Mouse (Mus musculus) embryo, embryonic 11.5 days (tissue): Measurements from ENCODE around the gene Acsbg1.
A peak's percentile ranks its signal among the peaks of the same experiment; 100 is the strongest.
"Not testable (repeated sequence)": the region's sequence is repeated elsewhere in the genome, so short reads cannot be mapped to it uniquely, and the experiment has no call there.

Experiments
- DNase-seq: peaks from one replicate; pipeline ENCODE4 v3.0.0-alpha.2; 2012; ENCODE audit warnings: low read depth, low spot score

Gene Acsbg1

GRCm38 (mm10) chr9:54614182-54614850, 47.4 kb downstream of the Acsbg1 start:
- peak; percentile 45 for DNase-seq

DNA sequence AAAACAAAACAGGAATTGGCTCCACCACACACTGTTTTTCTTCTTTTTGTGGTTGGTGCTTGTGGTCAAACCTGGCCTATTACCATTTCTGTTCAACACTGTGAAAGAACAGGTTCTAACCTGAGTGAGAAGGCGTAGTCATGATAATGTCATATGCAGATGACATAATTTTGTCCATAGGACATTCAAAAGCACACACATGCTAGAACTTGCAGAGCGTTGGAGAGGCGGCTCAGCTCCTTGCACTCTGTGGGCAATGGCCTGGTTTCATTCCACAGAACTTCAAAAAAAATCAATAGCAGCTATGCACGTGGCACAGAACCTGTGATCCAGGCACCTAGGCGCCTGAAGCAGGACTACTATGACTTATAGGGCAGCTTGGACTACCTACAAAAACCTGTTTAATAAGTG, 48.9 kb downstream of the Acsbg1 start:
- DNase-seq = no peak

DNA sequence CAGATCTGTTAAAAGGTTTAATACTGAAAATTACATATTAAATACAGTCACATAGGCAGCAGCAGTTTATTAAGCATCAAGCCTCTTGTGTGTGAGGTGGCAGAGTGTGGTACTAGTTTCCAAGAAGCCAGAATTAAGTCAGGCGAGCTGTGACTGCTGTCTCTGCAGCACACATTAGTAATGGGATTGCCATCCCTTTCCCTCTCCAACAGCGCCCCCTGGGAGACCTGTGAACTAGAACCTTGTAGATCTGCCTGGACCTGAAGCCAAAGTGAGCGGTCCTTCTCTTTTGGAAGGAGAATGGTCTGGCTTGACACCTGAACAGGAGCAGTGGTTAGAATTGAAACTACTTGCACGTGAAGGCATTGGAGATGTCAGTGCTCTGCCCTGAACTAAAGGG, 56.8 kb downstream of the Acsbg1 start:
- DNase-seq = peak; percentile 23

GRCm38 (mm10) chr9:54604131-54604654, 57.5 kb downstream of the Acsbg1 start:
- no peak for DNase-seq

DNA sequence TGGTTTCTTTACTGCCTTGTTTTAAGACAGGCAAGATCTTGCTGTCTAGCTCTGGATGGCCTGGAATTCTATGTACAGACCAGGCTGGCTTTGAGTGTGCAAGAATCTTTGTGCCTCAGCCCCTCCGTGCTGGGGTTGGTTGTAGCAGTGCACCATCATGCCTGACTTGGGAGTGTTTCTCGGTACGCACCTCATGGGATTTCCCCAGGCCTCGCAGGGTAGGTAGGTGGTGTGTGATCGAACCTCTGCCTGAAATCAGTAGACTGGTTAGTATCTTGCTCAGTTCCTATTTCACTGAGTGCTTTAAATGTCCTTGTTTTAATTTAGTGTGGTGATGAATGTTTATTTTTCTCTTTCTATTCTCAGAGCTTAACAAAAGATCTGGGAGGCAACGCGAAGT, 58.8 kb downstream of the Acsbg1 start:
- DNase-seq = no peak

DNA sequence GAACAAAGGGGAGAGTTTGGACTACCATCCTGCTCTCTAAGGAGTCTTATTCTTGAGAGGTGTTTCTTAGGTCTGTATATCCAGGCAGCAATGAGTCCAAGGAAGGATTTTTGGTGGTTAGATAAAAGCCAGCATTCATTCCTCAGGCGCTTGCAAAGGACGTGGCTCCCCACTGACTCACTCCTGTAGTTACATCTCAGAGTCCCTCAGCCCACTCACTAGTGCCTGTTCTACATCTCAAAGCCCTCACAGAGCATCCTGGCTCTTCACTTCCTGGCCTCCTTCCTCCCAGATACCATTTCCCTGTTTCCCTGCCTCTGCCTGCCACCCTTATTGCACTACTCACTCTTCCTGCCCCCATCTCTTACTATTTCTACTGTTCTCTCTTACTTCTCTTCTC, 59.3 kb downstream of the Acsbg1 start:
- no peak for DNase-seq

GRCm38 (mm10) chr9:54596752-54597465, 64.8 kb downstream of the Acsbg1 start:
- DNase-seq = no peak

GRCm38 (mm10) chr9:54593652-54594051, 68.0 kb downstream of the Acsbg1 start:
- not testable (repeated sequence) for DNase-seq

- DNase-seq = no peak
Observed at GRCm38 (mm10) chr9:54587863-54588262, 73.8 kb downstream of the Acsbg1 start.

DNA sequence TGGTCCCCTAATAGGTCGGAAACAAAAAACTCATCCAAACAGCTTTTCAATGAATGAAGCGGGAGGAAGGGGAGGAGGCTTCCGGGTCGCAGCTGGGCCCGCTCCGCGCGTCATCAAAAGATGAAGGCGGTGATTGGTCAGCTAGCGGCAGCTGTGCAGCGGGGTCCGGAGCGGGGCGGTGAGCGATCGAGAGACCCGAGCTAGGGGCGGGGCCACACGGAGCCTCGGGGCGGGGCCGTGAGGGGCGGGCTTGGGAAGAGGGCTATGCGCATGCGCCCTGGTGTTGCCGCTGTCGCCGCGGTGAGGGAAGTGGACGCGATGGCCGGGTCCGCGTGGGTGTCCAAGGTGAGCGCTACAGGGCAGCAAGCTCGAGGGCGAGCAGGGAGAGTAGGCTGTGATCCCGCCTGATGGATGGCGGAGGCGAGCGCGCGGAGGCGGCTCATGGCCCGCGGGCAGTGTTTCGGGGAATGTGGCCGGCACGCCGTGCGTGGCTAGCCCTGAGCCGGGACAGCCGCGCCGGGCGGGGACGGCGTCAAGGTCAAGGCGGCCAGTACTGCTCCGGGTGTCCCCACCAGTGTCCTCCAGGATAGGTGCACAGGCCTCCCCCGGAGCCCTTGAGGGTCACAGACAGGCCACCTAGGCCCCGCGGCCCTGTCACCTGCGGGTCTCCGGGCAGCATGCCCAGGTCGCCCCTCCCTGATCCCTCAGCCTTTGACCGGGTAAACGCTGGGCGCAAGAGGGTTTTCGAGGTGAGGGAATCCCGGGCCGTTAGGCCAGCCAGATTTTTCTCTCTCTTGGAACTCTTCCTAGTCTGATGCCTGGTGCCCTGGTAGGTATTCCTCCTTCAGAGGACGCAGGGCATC, 75.2 kb downstream of the Acsbg1 start, which contains the start of gene Idh3a:
Idh3a (plus strand) TSS at position 136 of the 863 bp plus-strand sequence.
- peak; percentile 96 for DNase-seq

- no peak for DNase-seq
Observed at GRCm38 (mm10) chr9:54585839-54586198, 75.9 kb downstream of the Acsbg1 start.

DNA sequence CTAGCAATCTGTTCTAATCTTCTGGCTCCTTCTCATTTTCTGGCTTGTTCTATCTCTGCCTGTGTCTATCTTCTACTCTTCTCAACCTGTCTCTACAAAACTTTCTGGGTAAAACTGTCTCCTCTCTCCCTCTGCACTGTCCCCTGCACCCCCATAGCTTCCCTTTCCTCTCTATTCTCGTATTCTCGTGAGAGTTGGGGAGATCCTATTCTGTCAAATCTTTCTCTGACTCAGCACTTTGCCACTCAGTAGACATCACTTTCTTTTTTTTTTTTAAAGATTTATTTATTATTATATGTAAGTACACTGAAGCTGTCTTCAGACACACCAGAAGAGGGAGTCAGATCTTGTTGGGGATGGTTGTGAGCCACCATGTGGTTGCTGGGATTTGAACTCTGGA, 77.5 kb downstream of the Acsbg1 start:
- DNase-seq = not testable (repeated sequence)

GRCm38 (mm10) chr9:54583712-54584111, 78.0 kb downstream of the Acsbg1 start:
- no peak for DNase-seq

GRCm38 (mm10) chr9:54571130-54571839, 90.4 kb downstream of the Acsbg1 start:
- DNase-seq = no peak

GRCm38 (mm10) chr9:54568732-54569131, 92.9 kb downstream of the Acsbg1 start:
- DNase-seq = no peak

- DNase-seq = no peak
Observed at GRCm38 (mm10) chr9:54566958-54567357, 94.7 kb downstream of the Acsbg1 start.

DNA sequence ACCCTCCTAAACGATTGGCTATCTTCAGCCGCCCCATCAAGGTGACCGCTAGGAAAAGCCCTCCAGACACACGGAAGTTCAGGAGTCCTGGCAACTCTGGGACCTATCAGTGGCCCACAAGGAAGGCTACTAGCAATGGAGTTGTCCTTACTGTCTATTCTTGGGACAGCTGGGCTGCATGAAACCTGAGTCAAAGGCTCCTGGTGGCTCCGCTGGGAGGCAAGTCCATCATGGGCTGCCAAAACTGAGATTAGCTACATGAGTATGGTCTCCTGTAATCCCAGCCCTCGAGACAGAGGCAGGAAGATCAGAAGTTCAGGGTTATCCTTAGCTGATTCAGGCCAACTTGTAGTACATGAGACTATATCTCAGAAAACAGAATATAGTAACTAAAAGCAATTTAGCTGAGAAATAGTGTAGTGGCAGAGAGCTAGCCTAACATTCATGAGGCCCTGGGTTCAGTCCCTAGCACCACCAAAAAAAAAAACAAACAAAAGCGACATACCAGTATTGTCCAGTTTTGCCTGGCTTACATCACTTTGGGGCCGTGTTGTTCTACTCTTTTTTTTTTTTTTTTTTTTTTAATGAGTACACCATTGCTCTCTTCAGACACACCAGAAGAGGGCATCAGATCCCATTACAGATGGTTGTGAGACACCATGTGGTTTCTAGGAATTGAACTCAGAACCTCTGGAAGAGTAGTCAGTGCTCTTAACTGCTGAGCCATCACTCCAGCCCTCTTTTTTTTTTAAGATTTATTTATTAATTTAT, 100.7 kb downstream of the Acsbg1 start:
- DNase-seq = no peak

DNA sequence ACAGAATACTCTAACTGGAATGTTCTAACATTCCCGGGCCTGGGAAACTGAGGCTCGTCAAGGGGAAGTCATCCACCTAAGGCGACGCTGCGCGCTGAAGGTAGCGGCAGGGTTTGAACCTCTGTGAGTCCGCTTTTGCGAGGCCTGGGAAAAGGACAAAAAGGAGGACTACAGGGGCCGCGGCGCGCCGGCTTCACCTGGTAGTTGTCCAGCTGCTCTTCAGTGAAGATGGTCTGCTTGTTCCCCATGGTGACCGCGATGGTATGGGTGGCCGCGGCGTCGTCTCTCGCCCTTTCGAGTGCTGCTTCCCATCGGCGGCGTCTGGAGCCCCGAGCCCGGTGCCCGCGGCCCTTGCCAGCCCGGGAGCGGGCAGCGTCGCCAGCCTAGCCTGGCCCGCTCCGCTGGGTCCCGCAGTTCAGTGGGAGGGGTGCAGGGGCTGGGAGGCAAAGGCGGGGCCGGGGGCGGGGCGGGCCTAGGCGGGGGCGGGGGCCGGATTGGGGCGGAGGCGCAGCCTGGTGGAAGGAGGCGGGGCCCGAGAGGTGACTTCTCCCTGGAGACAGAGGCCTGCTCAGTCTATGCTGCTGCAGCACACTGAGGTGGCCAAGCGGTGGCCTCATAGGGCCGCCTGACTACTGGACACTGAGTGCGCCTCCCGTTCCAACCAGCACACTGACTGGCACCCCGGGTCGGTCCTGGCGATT, 101.7 kb downstream of the Acsbg1 start, which contains the start of gene Cib2:
Cib2 (minus strand) TSS at position 448 of the 701 bp plus-strand sequence.
- peak; percentile 56 for DNase-seq

DNA sequence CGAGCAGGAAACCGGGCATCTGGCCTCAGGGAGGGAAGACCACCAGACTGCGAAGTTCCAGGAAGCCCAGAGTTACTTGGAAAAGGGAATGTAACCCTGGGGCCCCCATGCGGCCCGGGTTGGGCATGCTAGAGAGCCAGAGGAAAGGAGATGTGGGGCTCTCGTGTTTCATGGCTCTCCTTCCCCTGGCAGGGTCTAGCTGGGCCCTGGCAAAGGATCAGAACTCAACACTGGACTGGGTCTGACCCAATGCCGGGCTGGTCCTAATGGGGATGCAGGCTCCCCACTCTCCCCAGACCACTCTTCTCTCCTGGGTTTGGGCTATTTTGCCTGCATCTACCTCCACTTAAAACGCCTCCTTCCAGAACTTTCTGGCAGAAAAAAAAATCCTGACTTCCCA, 102.9 kb downstream of the Acsbg1 start:
- no peak for DNase-seq

DNA sequence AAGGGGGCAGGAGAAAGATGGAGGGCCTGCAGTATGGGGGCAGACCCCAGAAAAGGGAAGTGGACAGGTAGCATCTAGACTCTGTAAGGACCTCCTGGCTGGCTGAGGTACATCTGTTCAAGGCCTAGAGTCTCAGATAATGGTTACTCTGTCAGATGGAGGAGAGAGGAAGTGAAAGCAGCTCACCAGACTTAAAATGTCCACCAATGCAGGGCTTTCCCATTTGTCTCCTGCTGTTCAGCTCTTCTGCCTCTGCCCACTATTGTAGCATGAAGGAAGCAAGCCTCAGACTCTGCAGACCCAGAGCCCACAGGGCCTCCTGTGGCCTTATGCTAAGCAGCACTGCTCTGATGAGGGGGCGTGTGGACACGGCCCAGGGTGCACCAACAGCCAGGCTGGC, 106.6 kb downstream of the Acsbg1 start:
- DNase-seq = no peak
